Mouse (Mus musculus) lung, postnatal 14 days (tissue): Measurements from ENCODE around the gene Rps3.
"Not testable (repeated sequence)": the region's sequence is repeated elsewhere in the genome, so short reads cannot be mapped to it uniquely, and the experiment has no call there.

Experiments used
- DNase-seq: peaks from one replicate; pipeline ENCODE4 v3.0.0; 2021

Rps3 gene

GRCm38 (mm10) chr7:99483271-99483923, at the start of gene Rps3:
Rps3 (minus strand) TSS chr7:99483738.
- DNase-seq = peak; percentile 93

GRCm38 (mm10) chr7:99532526-99532925, 49.0 kb upstream of the Rps3 start:
- no peak for DNase-seq

GRCm38 (mm10) chr7:99531408-99531970, 48.0 kb upstream of the Rps3 start:
- DNase-seq = no peak

GRCm38 (mm10) chr7:99529410-99529809, 45.9 kb upstream of the Rps3 start:
- no peak for DNase-seq

- no peak for DNase-seq
These were observed 45.0 kb upstream of the Rps3 start for GRCm38 (mm10) chr7:99528547-99528946.

- no peak for DNase-seq
These were observed 40.3 kb upstream of the Rps3 start for GRCm38 (mm10) chr7:99523837-99524236.

- peak; percentile 36 for DNase-seq
These were observed 39.6 kb upstream of the Rps3 start for GRCm38 (mm10) chr7:99523121-99523520.

GRCm38 (mm10) chr7:99518954-99519644, 35.6 kb upstream of the Rps3 start:
- DNase-seq = no peak

- DNase-seq = no peak
These were observed 33.2 kb upstream of the Rps3 start for GRCm38 (mm10) chr7:99516814-99517157.

GRCm38 (mm10) chr7:99516092-99516813, 32.7 kb upstream of the Rps3 start:
- DNase-seq = no peak

GRCm38 (mm10) chr7:99510087-99510501, 26.6 kb upstream of the Rps3 start:
- DNase-seq = peak; percentile 51

- not testable (repeated sequence) for DNase-seq
These were observed 24.6 kb upstream of the Rps3 start for GRCm38 (mm10) chr7:99508187-99508586.

GRCm38 (mm10) chr7:99504556-99504955, 21.0 kb upstream of the Rps3 start:
- no peak for DNase-seq

- DNase-seq = no peak
These were observed 17.6 kb upstream of the Rps3 start for GRCm38 (mm10) chr7:99501148-99501547.

- no peak for DNase-seq
These were observed 17.1 kb upstream of the Rps3 start for GRCm38 (mm10) chr7:99500655-99501054.

GRCm38 (mm10) chr7:99500201-99500600, 16.7 kb upstream of the Rps3 start:
- DNase-seq = peak; percentile 89

- DNase-seq = peak; percentile 49
These were observed 15.6 kb upstream of the Rps3 start for GRCm38 (mm10) chr7:99499128-99499527.

- DNase-seq = no peak
These were observed 6.2 kb upstream of the Rps3 start for GRCm38 (mm10) chr7:99489708-99490107.

GRCm38 (mm10) chr7:99484679-99485078, 1.1 kb upstream of the Rps3 start:
- DNase-seq = no peak

- DNase-seq = no peak
These were observed 384 bp upstream of the Rps3 start for GRCm38 (mm10) chr7:99483924-99484319.

GRCm38 (mm10) chr7:99482637-99483036, 901 bp downstream of the Rps3 start:
- DNase-seq = no peak

GRCm38 (mm10) chr7:99477235-99477634, 6.3 kb downstream of the Rps3 start:
- no peak for DNase-seq

- DNase-seq = no peak
These were observed 6.9 kb downstream of the Rps3 start for GRCm38 (mm10) chr7:99476558-99477114.
